Mouse (Mus musculus) embryo, embryonic 11 days (tissue): Measurements from ENCODE around the gene Syt8.

Source experiments
- DNase-seq: peaks from one replicate; pipeline ENCODE4 v3.0.0-alpha.2; 2015

The Syt8 gene

DNA sequence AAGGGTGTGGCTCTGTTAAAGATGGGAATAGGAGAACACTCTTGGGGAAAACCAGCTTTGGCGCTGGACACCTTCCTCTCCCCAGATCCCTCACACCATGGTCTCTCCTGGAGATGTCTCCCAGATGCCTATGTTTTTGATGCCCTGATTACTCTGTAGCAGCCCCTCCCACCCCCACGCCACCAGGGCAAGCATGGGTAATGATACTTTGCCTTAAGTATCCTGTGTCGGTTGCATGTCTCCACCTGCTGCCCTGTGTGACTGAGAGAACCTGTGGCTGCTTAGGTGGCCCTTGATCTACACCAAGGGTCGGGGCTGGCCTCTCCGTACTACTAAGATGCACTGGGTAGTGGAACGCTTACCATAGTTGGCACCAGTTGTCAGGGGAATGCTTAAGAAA, 43.4 kb downstream of the Syt8 start:
- DNase-seq: no peak

- no peak for DNase-seq
These were observed 43.9 kb downstream of the Syt8 start for GRCm38 (mm10) chr7:142478574-142478973.

- DNase-seq: no peak
These were observed 44.7 kb downstream of the Syt8 start for GRCm38 (mm10) chr7:142479307-142479706.

GRCm38 (mm10) chr7:142479886-142480285, 45.2 kb downstream of the Syt8 start:
- DNase-seq: no peak

GRCm38 (mm10) chr7:142480661-142481060, 46.0 kb downstream of the Syt8 start:
- DNase-seq: no peak

DNA sequence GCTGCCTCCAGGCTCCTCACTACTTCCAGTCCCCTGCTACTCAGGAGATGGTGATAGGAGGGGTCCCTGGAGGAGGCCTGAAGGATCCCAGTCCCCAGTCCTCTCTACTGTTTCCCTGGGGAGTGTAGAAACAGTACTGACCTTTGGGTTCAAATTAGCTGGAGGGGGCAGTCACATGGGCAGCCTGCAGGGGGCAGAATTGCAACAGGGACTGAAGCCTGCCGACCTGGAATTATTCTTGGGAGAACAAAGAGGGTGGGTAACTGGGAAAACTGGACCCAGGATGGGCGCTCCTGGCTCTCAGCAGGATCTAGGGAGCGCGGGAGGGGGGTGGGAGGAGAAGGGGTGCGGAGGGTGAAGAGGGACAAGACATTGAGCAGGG, 46.5 kb downstream of the Syt8 start:
- DNase-seq: peak; percentile 85

GRCm38 (mm10) chr7:142481568-142482255, 47.1 kb downstream of the Syt8 start:
- DNase-seq: peak; percentile 84

DNA sequence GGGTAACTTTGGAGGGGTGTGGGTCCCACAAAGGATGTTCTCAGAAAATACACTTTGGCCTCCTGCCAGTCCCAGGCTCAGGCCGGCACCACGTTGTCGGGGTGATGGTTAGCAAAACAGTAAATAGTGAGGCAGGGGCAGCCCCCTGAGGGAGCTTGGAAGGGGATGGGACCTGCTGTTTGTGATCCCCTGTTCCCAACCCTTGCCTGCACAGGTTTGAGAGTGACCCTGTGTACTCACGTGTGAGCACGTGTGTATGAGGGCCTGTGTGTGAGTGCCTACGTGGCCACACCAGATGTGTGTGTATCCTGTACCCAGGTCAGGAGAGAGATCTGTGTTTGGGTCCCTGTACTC, 47.6 kb downstream of the Syt8 start:
- DNase-seq: peak; percentile 59

GRCm38 (mm10) chr7:142483136-142483535, 48.5 kb downstream of the Syt8 start:
- DNase-seq: peak; percentile 70

- DNase-seq: no peak
These were observed 50.1 kb downstream of the Syt8 start for GRCm38 (mm10) chr7:142484780-142485179.

DNA sequence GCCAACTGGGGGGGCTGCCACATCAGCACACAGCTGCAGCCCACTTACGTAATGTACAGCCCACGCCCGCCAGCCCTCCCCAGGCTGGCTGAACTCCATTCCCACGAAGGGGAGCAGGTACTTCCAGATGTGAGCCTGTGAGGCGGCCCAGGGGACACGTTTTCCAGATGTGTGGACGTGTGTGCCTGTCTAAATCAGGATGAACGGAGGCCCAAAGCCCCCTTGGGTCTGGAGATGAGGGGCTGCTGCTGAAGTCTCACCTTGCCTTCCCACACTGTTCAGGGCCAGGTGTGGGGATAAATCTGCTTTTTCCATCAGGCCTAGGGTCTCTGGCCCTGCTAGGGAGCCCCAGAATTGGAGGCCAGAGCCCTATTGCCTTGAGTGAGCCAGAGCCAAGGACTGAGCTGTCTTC, 52.1 kb downstream of the Syt8 start:
- no peak for DNase-seq

DNA sequence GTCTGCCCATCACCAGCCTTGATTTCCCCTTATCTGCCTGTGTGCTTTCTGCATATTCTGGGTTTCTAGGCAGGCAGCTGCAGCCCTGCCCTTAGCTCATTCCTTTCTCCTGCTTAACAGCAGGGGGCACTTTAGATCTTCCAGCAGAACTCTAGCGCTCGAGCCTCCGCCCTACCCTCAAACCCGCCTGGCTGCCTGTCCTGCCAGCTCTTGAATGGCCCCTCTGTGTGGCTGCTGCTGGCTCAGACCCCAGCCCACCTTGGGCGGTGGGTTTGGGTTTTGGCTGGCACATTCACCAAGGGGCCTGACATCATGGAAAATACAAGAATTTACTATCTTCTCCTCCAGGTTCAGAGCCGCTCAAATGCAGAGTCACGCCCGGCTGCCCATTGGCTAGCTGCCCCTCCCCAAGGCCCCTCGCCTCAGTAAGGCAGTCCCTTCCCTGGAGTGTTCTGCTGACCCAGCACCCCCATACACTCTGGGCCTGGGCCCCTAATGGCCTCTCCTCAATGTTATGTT, 52.8 kb downstream of the Syt8 start:
- peak; percentile 91 for DNase-seq

DNA sequence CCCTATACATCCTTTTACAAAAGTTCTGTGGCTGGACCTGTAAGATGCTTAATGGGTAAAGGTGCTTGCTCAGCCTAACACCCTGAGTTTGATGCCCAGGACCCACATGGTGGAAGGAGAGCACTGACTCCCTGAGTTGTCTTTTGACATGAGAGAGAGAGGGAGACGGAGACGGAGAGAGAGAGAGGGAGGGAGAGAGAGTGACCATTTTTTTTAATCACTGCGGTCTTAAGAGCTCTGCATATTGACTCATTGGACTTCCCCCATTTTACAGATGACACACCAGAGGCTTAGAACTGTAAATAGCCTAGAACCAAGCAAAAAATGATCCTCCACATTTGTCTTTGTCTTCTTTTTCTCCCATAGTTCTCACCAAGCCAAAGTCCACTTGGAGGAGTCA, 53.4 kb downstream of the Syt8 start:
- DNase-seq: no peak
